Mouse (Mus musculus) mammary gland, adult 2 months (tissue): ENCODE data around the gene Mfsd4b2. TPM values are rescaled to one million over a fixed set of nuclear protein-coding genes. Genes with fewer than 3 reads are reported as not detected.

ENCODE experiments used
- polyA plus RNA-seq: library from polyadenylated mRNA; depleted of rRNA; stranded (reverse); fragments of >200 nt; gene quantifications from 2 replicates; pipeline ENCODE4 v1.2.3, GENCODE M21; 2012; ENCODE audit warnings: low replicate concordance; rRNA removed

The Mfsd4b2 gene
- polyA plus RNA-seq: 0.20 and 0.27 TPM in 2 replicates

DNA sequence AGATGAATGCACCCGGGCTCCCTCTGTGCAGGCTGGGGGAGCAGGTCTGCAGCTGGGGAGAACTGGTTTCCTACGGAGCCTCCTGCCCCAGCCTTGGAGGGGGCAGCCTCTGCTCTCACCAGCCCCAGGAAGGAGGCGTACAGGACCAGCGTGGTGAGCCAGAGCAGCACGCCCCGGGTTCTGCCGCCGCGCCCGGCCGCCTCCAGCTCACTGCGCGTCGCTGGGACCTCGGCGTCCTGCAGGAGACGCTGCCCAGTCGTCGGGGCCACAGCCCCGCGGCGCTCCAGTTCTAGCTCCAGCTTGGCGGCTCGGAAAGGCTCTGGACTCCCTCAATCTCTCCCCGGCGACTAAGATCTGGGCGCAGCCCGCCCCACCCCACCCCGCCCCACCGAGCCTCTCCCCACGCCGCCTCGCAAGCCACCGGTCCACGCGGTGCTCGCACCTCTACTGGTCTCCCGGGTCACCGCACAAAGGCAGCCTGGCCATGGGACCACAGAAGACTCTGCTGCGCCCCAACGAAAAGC is at the start of gene Mfsd4b2:
TSS of gene Mfsd4b2 (minus strand) at position 308 of the 524 bp plus-strand sequence.

DNA sequence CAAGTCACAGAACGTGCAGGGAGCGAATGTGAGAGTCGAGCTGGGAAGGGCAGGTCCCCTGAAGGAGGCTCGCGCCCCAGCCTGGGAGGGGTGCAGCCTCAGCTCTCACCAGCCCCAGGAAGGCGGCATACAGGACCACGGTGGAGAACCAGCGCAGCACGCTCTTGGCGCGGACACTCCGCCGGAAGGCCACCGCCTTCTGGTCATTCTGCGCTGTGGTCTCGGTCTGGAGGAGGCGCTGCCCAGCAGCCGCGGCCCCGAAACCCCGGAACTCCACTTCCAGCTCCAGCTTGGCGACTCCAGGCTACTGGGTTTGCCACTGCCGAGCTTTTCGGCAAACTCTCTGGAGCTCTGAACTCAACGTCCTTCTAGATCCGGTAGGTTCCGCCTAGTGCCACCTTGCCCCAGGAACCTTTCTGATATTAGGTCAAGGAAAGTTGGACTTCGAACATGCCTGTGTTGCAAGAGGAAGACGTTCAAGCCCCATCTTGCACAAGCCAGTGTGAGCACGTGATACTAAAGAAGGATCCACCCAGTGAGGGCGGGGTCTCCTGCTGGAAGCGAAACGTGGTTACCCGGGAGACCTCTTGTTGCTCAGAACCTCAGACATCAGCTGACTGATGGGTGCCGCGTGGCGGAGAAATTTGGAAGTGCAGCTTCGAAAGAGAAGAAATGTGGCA is 33.2 kb upstream of the Mfsd4b2 start, which contains the start of gene Mfsd4b3:
TSS of gene Mfsd4b3 (minus strand) at position 393 of the 680 bp plus-strand sequence.

DNA sequence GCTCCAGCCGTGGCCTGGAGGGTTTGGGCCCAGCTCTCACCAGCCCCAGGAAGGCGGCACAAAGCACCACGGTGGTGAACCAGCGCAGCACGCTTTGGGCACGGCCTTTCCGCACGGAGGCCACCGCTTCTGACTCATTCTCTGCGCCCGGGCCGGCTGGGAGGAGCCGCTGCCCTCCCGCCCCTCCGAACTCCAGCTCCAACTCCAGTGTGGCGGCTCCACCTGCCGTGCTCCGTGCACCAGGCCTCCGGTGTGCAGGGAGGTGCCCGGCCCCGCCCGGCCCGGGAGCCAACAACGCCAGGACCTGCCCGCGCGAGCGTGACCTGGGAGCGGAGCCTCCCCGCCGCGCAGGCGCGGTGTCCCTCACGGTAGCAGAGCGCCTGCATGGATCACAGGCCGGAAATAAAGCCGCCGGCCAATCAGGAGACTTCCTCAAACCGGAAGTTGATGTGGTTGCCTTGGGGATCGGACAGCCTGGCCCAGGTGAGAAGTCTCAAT is 27.8 kb downstream of the Mfsd4b2 start, which contains the start of gene Mfsd4b4:
TSS of gene Mfsd4b4 (minus strand) at position 365 of the 498 bp plus-strand sequence.

Other genes with a start within 250 kb of the Mfsd4b2 start
- 9.5 and 29.3 TPM in 2 replicates for gene Rev3l, start 194.8 kb downstream of the Mfsd4b2 start, polyA plus RNA-seq
- 2.7 and 4.8 TPM in 2 replicates for gene Mfsd4b4, start 27.7 kb downstream of the Mfsd4b2 start, polyA plus RNA-seq
- 1.1 and 2.9 TPM in 2 replicates for gene Mfsd4b3, start 33.2 kb upstream of the Mfsd4b2 start, polyA plus RNA-seq
- gene Mfsd4b5, start 59.7 kb upstream of the Mfsd4b2 start, polyA plus RNA-seq: 0.17 and 0.33 TPM in 2 replicates
- 2.4 and 4.0 TPM in 2 replicates for gene Mfsd4b1, start 98.3 kb upstream of the Mfsd4b2 start, polyA plus RNA-seq
- gene Slc16a10, start 215.3 kb upstream of the Mfsd4b2 start, polyA plus RNA-seq: 13.0 and 38.2 TPM in 2 replicates